Mouse (Mus musculus): Measurements from ENCODE around the gene Etv6. TPM values are rescaled to one million over a fixed set of nuclear protein-coding genes. Genes with fewer than 3 reads are reported as not detected.

Gene Etv6
- total RNA-seq, 2 experiments from 2014 or later, result 11.4 to 11.8 TPM

Other genes starting within 250 kb of the Etv6 start
- gene Kap, start 181.9 kb upstream of the Etv6 start, total RNA-seq (2021), result not detected